Mouse (Mus musculus) c-Kit-positive CD71-positive TER-119-negative erythroid progenitor cells, embryonic 14.5 days (primary cell): ENCODE measurements around the gene Rap1gds1.
A peak's percentile ranks its signal among the peaks of the same experiment; 100 is the strongest.

Source experiments
- DNase-seq: peaks from one replicate; pipeline ENCODE4 v3.0.0-alpha.2; 2013; ENCODE audit warnings: low read depth

Rap1gds1 gene

GRCm38 (mm10) chr3:139048701-139049622 is 26.0 kb downstream of the Rap1gds1 start:
- no peak for DNase-seq

GRCm38 (mm10) chr3:139042433-139042854 is 32.6 kb downstream of the Rap1gds1 start:
- no peak for DNase-seq

- DNase-seq: no peak
Measured at GRCm38 (mm10) chr3:139041921-139042320, 33.1 kb downstream of the Rap1gds1 start.

DNA sequence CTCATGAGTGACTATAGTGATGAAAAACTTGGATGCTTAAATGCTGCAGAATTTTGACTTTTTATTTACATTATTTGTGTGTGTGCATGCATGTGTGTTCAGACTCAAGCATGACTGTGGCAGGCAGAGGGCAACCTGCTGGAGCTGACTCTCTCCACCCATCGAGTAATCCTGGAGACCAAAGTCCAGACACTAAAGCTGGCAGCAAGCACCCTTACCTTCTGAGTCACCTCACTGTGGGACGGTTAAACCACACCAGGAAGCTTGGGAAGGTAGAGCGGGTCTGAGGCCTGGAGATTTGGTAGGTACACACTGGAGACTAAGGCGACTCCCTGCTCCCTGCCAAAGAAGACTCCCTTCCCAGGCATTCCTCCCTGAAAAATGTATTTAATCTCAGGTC is 38.0 kb downstream of the Rap1gds1 start:
- no peak for DNase-seq

DNA sequence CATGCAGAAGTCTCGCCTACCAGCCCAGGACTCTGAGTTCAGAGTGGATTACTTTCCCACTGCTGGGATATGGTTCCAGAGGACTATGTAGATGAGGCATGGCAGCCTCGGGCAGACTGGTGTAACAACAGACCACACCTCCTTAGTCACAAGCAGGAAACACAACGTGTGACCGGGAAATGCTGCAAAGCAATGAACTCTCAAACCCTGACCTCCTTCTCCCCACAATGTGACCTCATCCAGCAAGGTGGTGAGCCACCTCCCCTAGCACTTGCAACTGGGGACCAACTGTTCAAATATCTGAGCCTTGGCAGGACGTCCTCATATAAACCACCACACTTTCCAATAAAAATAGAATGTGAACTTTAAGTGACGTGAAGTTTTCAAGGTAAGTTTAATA is 41.8 kb downstream of the Rap1gds1 start:
- DNase-seq: no peak

GRCm38 (mm10) chr3:139030644-139031227 is 44.3 kb downstream of the Rap1gds1 start:
- DNase-seq: no peak

GRCm38 (mm10) chr3:139025077-139025476 is 49.9 kb downstream of the Rap1gds1 start:
- DNase-seq: no peak

- no peak for DNase-seq
Measured at GRCm38 (mm10) chr3:139023585-139023984, 51.4 kb downstream of the Rap1gds1 start.

DNA sequence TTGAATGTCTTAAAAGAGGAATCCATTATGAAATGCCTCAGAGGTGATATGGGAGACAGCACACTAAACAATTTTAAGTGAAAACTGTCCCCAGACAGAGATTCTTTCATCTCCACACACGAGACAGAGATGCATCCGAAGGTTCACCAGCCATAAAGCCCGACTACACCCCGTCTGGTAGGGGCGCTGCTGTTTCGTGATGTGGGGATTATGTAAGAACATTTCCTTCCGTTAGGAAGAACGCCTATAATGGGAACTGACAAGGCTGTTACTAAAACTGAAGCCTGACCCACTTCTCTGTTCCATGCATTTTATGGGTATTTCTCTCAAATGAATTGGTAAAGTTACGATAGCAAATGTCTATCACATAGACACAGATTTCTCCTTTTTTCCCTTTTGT is 62.6 kb downstream of the Rap1gds1 start:
- DNase-seq: no peak

GRCm38 (mm10) chr3:139005669-139006068 is 69.3 kb downstream of the Rap1gds1 start:
- DNase-seq: no peak

DNA sequence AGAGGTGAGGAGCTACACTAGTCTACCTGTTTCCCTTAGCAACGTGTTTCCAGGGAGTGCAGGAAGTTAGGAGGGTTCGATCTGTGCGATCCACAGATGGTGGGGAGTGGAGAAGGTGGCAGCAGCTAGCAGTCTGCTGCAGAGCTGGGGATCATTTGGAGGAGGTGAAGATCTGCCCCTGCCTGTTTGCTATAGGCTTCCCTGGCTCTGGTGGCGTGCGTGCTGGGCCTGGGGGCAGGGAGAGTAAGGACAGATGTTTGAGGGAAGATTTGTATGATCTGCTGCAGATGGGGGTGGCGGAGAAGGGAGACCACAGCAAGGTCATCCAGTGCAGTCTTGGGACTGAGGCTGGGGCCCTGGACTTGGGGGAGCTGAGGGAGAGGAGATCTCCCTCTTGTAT is 72.2 kb downstream of the Rap1gds1 start:
- no peak for DNase-seq

- DNase-seq: no peak
Measured at GRCm38 (mm10) chr3:139000071-139000867, 74.7 kb downstream of the Rap1gds1 start.

GRCm38 (mm10) chr3:138993473-138993872 is 81.5 kb downstream of the Rap1gds1 start:
- DNase-seq: no peak

DNA sequence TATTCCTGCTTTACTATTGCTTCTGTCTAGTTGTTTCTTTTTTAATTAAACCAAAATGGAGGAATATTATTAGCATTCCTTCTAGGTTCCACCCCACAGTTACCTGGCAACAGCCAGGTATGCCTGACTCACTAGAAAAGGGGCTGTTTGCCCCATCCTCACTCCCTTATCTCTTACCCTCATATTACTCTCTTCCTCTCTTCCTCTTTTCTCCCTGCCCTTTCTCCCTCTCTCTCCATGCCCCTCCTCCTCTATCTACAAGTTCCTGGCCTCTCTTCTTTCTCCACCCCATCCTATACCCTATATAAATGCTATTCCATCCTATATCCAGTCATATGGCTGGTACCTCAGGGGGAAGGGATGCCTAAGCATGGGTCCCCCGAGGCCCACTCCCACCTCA is 83.6 kb downstream of the Rap1gds1 start:
- DNase-seq: no peak

GRCm38 (mm10) chr3:138989141-138989540 is 85.9 kb downstream of the Rap1gds1 start:
- peak; percentile 1 for DNase-seq

DNA sequence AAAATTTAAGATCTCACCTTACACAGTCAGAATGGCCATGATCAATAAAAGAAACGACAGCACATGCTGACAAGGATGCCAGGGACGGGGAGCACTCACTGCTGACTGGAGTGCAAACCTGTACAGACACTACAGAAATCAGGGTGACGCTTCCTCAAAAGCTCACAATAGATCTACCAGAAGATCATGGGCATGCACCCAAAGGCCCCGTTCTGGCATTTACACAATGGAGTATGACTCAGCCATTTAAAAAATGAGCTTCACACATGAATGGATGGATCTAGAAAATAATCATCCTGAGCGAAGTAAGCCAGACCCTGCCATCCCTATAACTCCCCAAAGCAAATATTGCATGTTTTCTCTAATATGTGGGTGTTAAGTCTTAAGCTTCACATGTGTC is 87.0 kb downstream of the Rap1gds1 start:
- DNase-seq: no peak

DNA sequence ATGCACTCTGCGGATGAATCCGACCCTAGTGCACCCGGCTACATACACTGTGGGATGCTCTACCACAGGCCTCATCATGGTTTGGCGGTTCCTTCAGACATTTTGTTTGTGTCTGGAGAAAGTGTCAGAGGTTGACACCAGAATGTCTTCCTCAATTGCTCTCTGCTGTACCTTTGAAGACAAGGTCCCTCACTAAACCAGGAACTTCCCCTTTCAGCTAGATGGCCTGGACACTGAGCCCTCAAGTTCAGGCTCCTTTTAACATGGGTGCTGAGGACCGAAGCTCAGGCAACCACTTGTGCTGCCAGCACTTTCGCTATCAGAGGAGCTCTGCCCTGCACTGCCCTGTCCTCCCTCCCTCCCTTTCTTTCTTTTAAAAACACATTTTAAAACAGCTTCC is 92.8 kb downstream of the Rap1gds1 start:
- DNase-seq: no peak

- DNase-seq: no peak
Measured at GRCm38 (mm10) chr3:138977413-138977812, 97.6 kb downstream of the Rap1gds1 start.

GRCm38 (mm10) chr3:138967627-138968026 is 107.4 kb downstream of the Rap1gds1 start:
- DNase-seq: no peak

DNA sequence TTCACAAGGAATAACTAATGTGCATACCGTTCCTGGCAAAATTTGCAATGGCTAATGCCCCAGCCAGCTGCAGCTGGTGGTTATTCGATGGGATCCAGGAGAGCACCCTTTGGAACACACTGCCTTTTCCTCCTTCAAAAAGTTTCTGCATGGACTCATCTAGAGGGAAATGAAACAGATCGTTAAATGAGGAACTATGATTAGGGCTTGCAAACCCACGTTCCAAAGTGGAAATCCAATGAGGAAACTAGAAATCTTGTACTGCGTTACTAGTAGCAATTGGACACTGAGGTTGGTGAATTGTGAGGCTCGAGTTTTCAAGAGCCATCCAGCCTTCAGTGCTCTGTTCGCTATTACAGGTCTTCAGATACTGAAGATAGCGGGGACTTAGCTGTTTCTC is 116.5 kb downstream of the Rap1gds1 start:
- no peak for DNase-seq

DNA sequence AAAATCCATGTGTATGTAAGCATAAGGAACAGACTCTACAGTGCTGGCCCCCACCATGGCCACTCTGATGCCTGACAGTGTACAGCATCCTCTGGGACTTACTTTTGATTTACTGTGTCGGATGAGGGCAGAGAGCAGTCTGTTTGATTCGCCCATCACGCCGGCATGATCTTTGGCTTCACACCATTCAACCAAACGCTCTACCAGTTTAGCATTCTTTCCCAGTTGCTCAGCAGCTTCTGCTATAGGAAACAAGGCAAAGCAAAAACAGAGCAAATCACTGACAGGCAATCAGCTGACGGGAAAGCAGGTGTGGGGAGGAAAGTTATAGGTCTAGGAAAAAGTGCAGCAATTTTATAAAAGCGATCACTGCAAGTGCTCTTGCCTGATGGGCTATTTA is 119.8 kb downstream of the Rap1gds1 start:
- no peak for DNase-seq

GRCm38 (mm10) chr3:138949081-138949480 is 125.9 kb downstream of the Rap1gds1 start:
- DNase-seq: no peak

- DNase-seq: no peak
Measured at GRCm38 (mm10) chr3:138945516-138945915, 129.5 kb downstream of the Rap1gds1 start.
